Mouse (Mus musculus) kidney, adult 2 months (tissue): ENCODE measurements around the gene Mall.

Experiments used
- CTCF ChIP-seq: fragments of 200-500 bp; conservative IDR thresholded peaks from 2 replicates; pipeline ENCODE4 v1.5.1; 2011; ENCODE audit warnings: low read depth, mild to moderate bottlenecking, control low read depth, low read length, moderate library complexity, mixed read lengths; ENCODE audit not compliant: insufficient read depth, insufficient read length
- POLR2A ChIP-seq: fragments of 200-500 bp; IDR thresholded peaks from one replicate; pipeline ENCODE4 v1.6.1; 2011; ENCODE audit warnings: low read depth, low read length, control low read depth

DNA sequence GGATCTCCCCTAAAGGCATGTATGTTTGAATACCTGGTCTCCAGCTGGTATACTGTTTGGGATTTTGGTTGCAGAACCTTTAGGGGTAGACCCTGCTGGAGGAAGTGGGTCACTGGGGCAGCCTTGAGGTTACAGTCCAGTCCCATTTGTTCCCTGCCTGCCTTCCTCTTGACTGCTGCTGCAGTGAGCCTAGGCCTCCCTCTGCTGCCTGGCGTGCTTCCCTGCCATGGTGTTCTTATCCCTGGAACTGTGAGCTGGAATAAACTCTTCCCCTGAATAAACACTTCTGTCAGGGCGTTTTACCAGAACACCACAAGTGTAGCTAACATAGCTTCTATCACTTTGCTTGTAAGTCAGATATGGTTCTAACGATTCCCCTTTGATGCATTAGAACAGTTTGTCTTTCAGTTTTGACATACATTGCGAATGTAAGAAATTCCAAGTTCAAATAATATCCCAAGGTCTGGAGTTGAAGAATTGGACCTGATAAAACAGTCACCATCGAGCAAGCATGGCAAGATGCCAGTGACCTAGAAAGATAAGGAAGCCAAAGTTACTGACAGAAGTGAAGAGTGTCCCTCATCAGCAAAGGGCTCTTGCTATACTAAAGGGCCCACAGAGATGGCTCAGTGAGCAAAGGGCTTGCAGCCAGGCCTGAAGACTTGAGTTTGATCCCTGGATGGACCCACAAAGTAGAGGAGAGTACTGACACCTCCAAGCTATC is 29.6 kb upstream of the Mall start:
- TF ChIP-seq CTCF: no peak; the same call in 1 of the 2 replicates
- TF ChIP-seq POLR2A: no peak
